Mouse (Mus musculus) forelimb bud, embryonic 11.5 days (tissue): ENCODE data around the gene Srf.

Experiments
- DNase-seq: peaks from one replicate; pipeline ENCODE4 v3.0.0-alpha.2; 2012; ENCODE audit warnings: low read depth, low spot score

Srf gene

DNA sequence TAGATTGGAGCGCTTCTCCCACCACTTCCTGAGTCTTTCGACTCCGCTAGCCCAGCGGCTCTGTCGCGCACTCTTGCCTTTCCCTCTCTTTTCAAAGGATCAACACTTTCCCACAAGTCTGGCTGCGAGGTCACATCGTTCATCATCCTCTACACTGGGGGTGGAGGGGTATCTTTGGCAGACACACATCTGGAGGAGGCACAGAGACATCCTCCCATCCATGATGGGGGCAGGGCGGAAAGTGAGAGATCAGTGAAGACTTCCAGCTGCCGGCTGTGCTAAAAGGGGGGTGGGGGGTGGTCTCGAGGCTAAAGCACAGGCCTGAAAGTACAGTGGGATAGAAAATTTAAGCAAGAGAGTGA is 590 bp upstream of the Srf start:
- DNase-seq, result no peak

DNA sequence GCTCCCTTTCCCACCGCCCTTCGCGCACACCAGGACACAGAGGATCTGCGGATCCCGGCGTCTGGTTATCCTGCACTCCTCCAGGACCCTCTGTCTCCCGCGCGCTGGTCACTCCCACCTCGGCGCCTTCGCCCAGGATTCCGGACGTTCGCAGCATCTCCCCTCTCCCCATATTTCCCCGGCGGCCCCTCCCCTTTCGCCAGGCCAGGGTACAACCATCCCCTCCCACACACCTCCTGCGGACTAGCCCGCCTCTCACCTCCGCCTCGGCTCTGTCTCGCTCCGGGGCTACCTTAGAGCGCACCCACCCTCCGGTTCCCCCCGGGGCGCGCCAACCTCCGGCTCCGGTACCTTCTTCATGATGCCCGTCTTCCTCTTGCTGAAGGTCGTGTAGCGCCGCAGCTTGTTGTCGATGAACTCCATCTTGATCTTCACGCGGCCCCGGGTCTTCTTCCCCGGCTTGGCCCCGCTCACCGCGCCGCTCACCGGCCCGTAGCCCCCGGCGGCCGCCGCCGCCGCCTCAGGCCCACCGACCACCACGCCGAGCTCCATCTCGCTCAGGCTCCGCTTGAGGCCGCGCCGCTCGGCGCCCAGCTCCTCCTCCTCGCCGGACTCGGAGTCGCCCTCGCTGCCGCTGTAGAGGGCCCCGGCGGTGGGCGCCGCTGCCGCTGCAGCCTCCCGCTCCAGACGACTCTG is 850 bp downstream of the Srf start:
- no peak for DNase-seq

DNA sequence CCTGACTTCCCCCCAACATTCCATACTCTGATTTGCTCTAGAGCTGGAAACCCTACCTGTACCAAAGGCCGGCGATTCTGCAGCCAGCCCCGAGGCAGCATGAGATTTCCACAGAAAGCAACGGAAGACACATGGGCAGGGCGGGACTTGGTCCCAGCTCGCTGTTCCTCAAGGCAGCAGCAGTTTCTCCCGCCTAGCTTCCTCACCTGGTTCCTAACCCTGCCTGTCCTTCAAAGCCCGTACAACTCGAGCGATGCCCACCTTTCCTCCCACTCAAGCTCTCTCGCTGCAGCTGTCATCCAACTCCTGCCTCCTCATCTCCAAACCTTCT is 1.4 kb downstream of the Srf start:
- DNase-seq, result no peak

DNA sequence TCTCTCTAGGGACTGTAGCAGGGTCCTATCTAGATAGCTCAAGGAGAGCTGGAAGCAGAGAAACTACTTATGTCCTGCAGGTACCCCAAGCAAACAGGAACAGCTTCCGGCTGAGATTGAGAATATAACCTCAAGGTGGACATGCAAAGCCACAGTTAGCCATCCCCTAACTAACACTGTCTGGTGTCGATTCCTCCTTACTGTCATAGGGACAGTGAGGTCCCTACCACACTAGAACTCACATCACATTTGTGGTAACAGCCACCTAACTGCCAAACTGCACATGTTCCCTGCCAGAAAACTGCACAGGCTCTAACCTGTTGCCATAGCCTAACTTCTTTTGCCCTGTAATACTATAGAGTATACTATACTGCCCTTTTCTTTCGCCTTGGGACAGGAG is 2.0 kb downstream of the Srf start:
- no peak for DNase-seq

DNA sequence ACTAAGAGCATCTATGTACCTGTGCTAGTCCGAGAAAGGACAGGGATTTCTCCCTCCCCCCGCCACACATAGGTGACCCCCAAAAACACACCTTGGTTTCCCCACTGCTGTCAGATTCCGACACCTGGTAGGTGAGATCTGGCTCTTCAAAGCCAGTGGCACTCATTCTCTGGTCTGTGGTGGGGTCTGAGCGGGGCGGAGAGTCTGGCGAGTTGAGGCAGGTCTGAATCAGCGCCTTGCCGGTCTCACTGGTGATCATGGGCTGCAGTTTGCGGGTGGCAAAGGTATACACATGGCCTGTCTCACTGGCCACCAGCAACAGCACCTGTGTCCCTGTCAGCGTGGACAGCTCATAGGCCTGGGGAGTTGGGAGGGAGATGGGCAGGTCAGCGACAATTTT is 2.5 kb downstream of the Srf start:
- no peak for DNase-seq

DNA sequence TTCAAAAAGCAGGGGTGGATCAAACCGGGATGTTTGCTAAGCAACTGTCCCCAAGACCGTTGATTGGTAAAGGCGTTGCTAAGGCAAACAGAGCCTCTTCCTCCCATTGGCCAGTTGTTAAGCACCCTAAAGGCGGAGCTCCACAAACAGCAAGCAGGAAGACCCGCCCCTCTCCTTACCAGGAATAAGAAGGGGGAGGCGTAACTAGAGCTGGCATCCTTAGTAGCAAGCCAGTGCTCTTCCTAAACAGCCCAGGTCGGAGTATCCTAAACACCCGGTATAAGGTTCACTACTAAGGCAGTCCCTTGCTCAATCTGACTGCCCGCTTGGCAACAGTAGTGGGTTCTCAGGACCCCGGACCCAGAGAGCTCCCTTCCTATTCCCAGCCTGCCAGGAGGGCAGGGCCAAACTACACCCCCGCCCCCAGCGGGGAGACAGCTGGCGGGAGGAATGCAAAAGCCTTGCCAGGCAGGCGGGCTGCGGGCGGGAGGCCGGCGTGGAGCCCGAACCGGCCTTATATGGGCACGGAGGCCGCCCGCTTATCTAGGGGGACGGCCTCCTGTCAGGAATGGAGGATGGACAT is 3.0 kb downstream of the Srf start:
- DNase-seq, result peak; percentile 95

DNA sequence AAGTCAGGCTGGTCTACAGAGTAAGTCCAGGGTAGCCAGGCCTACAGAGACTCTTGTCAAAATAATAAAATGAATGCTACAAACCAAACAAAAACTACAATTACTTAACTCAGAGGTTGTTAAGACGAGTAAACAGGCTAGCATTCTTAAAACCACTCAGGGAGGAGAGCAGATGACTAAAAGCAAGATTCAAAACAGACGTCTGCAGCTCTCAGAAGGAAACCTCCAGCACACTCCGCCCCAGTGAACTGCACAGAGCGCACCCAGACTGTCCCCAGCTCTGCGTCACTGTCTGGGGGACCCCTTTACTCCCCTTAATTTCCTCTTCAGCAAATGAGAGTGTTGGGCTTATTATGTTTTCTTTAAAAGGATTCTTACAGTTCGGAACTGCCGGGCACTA is 3.8 kb downstream of the Srf start:
- DNase-seq, result no peak

DNA sequence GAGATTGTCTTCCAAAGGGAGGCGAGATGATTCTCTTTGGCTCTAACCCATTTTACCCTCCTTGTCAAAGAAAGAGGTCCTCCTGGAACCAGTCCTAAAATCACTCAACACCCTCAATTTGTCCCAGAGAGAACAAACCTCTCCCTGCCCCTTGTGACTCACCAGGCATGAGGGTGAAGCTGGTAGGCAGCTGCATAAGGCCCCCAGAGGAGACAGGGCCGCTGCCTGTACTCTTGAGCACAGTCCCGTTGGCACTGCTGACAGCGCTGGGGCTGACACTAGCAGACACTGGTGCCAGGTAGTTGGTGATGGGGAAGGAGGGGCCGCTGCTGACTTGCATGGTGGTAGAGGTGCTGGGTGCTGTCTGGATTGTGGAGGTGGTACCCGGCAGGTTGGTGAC is 4.6 kb downstream of the Srf start:
- no peak for DNase-seq

DNA sequence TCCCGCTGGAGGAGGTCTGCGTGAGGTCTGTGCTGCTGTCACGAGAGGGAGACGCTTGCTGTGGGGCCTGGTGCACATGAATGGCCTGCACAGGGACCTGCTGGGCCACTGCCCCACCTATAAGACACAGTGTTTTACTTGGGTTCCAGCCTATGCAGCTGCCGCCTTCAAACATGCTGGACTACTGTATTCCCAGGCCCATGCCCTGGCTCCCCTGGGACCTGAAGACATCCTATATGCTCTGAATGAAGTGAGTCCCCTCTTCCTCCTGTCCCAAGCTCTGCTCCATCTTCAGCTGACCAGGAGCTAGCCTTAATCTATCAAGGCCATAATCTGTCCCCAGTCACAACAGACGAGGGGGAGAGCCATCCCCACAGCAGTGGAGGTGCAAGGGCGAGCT is 5.1 kb downstream of the Srf start:
- DNase-seq, result no peak

DNA sequence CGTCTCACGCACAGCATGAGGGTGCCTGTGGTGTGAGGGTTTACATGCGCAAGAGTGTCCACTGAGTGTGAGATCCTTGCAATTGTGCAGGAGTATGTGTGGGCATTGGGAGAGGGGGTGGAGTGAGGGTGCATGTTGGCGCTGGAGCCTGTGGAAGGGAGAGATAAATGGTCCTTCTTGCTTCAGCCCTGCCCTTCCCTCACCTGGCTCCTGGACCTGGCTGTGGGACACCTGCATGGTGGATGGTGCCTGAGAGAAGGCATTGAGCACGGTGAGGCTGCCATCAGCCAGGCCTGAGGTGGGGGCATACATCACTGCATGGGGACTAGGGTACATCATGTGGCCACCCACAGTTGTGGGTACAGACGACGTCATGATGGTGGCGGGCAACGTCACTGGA is 6.3 kb downstream of the Srf start:
- DNase-seq, result no peak

DNA sequence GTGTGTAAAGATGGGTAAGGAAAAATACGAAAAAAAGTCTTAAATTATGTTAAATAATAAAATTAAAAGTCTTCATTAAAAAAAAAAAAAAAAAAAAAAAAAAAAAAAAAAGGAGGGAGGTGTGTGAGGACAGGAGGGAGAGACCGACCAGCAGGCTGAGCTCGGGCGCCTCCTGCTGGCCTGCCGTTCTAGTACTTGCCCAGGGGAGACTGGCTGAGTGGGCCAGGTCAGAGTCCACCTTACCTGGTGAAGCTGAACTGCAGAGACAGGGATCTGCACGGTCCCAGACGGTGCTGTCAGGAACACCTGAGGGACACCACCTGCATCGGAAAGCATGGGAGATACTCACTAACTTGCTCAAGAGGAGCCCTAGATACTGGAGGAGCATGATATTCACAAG is 6.8 kb downstream of the Srf start:
- peak; percentile 40 for DNase-seq

DNA sequence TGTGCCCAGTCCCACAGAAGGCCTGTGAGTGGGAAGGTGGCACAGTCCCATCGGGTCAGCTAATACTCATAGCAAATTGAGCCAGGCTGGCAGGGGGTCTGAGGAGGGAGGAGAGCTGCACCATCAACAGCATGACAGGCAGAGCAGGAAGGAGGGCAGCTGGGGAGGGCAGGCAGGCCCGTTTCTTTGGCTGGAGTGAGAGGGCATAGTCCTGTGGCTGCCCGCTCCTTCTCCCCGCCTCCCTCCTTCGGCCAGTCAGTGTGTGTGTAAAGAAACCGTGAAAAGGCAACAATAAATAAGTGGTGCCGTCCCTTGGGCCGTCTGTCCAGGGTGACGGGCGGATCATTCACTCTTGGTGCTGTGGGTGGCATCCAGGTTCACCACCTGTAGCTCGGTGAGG is 7.2 kb downstream of the Srf start:
- DNase-seq, result no peak

DNA sequence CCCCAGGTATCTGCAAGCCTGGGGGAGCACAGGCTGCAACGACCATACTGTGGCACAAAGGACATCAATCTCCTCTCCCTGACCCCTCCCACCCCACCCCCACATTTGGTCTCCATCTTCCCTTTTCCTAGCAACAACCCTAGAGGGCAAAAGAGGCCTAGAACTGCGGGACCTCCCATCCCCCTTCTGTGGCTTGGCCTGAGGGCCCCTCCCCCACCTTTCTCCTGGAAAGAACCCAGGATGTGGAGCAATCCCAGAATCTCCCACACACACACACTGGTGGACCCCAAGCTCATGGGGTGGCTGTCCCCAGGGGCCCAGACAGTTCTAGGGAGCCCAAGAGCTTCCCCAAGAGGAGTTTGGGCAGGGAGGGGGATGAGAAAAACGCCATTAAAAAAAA is 8.1 kb downstream of the Srf start:
- DNase-seq, result no peak

DNA sequence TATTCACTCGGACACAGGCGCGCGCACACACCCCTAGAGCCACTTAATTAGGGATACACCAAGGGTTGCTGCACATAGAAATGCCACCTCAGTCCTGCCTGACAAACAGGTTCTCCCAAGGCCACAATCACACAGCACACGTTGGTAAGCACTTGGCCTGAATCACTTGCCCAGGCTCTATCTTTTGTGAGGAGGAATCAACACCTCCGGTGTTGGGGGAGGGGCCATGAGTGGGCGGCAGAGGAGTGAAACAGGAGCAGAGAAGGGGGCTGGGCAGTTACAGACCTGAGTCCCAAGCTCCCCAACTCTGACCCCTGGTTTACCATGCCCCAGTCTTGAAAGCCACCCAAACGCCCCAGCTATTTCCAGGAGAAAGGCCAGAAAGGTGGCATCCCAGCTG is 9.0 kb downstream of the Srf start:
- DNase-seq, result no peak

DNA sequence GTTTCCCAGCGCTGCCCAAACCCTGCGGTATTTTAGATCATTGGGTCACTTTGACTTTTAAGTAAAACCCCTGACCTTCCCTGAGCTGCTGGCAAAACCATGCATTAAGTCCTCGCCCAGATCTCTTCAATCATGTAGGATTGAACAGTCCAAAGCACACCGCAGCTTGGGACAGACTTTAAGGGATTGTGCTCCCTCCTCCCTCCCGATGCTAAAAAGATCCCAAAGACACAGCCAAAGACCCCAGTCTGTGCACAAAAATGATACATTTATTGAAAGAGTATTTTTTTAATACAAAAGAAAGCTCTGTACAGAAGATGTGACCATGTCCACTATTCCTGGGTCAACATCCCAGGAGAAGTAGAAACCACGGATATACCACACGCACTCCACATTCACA is 9.4 kb downstream of the Srf start:
- no peak for DNase-seq

DNA sequence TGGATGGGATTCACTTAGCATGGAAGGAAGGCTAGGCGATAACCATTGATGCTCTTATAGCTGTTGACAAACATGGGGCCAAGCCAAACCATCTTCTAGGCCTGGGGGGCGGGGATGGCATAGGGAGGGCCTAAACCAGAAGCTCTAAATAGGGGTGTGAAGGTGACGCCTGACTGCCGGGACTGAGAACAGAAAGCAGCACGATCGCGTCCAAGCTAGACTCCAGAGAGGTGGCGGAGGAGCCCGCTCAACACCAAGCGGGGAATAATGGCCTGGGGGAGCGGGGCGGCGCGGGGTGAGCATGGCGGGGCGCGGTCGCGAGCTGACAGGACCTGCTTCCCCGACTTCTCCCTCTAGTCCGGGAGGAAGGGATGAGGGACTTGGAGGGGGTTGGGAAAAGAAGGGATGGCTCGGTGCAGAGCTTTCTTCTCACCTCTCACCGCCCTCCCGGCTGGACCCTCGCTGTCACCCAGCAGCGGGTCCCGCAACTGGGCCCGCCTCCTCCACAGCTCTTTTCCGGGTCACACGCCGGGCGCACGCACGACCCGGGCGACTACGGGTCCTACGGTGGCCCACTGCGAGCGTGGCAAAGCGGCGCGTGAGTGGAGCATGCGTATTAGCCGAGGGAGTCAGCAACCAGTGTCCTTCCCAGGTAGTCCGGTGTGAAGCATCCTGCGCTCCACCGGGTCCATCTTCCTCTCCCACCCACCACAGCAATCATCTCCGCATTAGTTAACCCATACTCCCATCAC is 10.0 kb downstream of the Srf start, which contains the start of gene Cul9:
Gene Cul9, minus strand, starts transcription at position 576 of the 752 bp plus-strand sequence.
- DNase-seq, result peak; percentile 46

DNA sequence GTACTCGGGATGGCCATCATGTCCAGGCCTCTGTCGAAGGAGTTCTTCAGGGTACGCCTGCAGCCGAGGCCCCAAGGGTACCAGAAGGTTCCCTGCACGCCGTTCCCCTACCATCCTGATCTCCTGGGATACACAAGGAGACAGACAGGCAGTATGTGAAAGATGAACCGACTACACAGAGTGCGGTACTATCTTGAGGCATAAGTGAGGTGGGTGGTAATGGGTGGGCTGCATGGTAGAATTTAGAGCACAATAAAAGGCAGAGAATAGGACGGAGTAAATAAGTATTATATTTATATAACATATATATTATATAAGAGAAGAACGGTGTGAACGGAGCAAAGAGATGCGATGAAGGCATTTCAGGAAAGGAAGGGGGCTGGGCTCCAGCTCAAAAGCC is 12.3 kb downstream of the Srf start:
- DNase-seq, result no peak

DNA sequence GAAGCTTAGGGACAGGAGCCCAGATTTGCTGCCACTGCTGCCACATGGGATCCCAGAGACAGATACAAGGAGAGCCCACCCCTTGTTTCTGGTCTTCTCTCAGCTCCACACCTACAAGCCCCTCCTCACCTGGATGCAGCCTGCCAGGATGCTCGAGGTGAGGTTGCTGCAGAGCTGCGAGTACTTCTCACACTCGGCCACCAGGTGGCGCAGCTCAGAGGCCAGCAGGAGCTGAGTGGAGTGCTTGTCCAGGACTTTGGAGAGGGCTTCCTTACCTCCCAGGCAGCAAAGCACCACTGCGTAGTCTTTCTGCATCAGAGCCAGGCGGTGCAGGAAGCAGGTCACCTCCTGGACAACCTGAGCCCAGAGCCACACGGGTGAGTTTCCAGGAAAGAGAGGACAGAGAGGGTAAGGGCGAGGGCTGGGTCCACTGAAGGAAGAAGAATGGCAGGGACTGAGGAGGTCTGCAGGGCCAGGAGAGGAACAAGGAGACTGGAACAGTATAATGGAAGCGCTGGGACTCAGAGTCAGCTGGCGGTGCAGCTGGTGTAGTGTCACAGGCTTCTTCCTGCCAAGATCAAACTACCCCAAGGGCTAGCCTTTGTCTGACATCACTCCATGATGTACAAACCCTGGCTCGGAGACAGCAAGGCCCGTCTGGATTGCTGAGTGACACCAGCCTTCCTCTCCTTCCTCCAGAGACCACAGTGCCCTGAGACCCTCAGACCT is 30.2 kb downstream of the Srf start:
- DNase-seq, result peak; percentile 82

DNA sequence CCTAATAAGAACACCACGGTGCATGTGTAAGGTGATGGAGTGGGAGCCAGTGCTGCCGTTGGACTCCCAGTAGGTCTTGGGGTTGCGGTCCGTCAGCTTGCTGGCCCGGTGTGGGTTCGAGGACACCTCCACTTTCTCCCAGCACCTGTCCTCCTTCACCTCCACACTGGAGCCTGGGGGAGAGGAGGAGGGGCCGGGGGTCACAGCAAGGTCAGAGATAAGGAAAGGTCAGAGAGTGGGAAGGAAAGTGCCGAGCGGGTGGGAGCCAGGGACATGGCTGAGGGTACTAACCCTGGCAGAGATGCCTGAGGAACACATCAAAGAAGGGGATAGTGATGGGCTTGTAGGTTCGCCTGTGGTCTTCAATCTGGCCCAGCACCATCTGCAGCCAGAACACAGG is 30.9 kb downstream of the Srf start:
- no peak for DNase-seq

DNA sequence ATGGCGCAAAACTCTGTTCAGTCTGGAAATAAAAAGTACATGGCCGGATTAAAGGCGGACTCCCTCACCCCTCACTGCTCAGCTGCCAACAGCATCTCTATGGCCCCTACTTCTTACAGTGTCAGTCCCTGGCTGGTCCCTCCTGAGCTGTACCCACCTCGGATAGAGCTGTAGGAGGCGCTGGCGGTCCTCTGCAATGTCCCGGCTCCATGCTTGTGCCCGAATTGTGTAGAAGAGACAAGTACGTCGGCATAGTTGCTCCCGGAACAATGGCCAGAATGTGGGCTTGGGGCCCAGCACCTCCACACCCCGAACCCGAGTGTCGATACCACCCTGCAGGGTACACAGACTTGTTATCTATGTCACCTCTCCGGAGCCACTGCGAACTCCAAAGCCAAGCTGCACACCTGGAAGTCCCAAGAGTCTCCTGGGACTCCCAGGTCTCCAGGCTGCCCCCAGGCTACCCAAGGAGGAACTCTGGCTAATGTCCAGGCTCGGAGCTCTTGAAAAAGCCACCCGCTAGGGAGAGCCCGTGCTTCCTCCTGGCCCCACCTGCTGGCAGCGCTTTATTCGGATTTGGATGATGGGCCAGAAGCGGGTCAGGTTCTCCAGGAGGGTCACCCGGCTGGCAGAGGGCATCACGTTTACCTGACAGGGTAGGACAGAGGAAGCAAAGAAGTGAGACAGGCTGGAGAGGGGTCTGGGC is 33.9 kb downstream of the Srf start:
- DNase-seq, result no peak

DNA sequence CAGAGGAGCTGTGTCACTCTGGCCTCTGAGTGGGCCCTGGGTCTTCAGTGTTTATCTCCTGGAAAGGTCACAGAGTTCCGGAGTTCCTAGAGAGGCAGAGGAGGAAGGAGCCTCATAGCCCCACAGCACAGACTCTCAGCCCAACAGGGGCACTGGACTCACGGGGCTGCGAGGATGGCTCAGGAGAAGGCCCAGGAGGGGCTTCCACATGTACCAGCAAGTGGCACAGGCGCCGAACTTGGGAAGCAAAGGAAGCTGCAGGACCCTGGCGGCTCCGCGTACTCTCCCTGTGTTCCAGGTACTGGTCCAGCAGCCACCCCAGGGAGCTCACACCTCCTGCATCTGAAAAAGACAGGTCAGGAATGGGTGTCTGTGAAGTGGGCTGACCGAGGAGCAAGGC is 34.8 kb downstream of the Srf start:
- DNase-seq, result no peak

DNA sequence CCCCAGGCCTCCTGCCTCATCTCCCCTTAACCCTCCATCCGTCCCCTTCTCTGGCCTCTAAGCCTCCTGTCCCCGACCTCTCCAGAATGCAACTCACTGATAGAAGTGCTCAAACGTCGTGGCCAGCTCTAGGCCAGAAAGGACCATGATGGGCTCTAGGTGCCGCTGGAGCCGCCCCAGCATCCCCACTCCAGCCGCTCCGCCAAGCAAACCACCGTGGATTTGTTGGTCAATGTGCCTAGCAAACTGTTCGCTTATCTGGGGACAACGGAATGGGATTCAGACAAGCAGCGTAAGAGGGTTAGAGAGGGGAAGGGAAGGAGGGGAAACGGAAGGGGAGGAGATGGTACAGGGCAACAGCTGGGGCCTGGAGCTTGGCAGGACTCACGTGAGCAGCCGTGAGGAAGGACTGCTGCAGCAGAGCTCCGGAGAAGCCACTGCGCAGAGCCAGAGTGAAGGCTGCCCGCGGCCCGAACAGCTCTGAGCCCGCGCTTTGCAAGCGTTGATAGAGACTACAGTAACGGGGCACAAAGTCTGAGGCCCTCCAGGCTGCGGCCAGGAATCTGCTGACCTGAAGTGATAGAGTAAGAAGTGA is 35.5 kb downstream of the Srf start:
- no peak for DNase-seq
